Mouse (Mus musculus) heart, postnatal 10 days (tissue): ENCODE measurements at regions not wholly inside any gene's neighbourhood (a gene's known extent, or its start where the extent isn't known, plus 50 kb on each side); places are given as distances from the start of the nearest gene placed in this dataset.

Experiments
- DNase-seq, 2 experiments: peaks; one replicate each; pipeline ENCODE4 v3.0.0; 2021
- intact Hi-C: fragments of 180-260 bp; cut with DNase I; formaldehyde crosslinking; loops from one replicate; pipeline ENCODE4 v1.15.1; 2025

- DNase-seq = no peak
- intact Hi-C loops = no loop called here
Measured at GRCm38 (mm10) chr1:189099121-189099520, 91.5 kb upstream of the Kctd3 start.

GRCm38 (mm10) chr1:189092819-189093218 is 85.2 kb upstream of the Kctd3 start:
- intact Hi-C loops = no loop called here

DNA sequence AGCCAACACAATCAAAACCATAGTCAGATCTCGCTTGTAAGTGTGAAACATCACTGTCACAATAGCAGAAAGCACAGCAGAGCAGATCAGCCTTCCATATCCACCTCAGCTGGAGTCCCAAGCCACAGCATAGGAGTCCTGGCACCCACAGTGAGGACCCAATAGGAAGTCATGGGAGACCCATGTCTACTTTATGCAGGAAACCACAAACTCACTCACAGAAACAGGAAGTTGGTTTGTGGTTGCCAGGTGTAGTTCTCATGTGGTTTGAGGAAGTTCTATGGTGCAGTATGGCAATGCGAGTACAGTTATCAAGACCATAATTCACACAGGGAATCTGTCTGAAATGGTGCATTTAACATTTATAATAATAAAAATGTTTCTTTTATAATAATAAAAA is 77.6 kb upstream of the Kctd3 start:
- intact Hi-C loops = no loop called here
- DNase-seq = no peak

More at GRCm38 (mm10) chr1:189092819-189093218, 85.2 kb upstream of the Kctd3 start:
- no peak for DNase-seq

DNA sequence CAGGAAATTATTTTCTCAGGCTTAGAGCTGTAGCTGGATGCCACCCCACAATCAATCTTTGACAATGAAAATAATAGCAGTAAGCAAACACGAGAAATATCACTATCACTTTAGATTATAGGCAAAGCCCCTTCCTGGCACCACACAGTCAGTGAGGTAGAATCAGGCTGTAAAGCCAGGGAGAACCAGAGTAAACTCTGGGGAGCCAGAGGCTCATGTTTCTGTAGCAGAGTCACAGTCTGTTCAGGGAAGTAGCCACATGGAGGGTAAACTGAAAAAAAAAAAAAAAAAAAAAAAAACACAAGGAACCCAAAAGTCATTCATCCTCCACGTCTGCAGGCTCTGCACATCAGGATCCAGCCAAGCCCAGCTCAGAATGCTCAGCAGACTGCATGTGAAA is 73.6 kb upstream of the Kctd3 start:
- intact Hi-C loops = no loop called here
- DNase-seq = no peak

- DNase-seq = peak; percentile 42 to 77
- intact Hi-C loops = loop anchor here (1.0 kb wide), 1 partner anchor 500 kb away; no protein-coding TSS in a partner anchor
Measured at GRCm38 (mm10) chr1:189080797-189081196, 73.2 kb upstream of the Kctd3 start.

- intact Hi-C loops = loop anchor here (1.0 to 5.0 kb wide), 2 partner anchors 52 to 501 kb away; no protein-coding TSS in a partner anchor
- no peak for DNase-seq
Measured at GRCm38 (mm10) chr1:189079451-189080410, 72.1 kb upstream of the Kctd3 start.

DNA sequence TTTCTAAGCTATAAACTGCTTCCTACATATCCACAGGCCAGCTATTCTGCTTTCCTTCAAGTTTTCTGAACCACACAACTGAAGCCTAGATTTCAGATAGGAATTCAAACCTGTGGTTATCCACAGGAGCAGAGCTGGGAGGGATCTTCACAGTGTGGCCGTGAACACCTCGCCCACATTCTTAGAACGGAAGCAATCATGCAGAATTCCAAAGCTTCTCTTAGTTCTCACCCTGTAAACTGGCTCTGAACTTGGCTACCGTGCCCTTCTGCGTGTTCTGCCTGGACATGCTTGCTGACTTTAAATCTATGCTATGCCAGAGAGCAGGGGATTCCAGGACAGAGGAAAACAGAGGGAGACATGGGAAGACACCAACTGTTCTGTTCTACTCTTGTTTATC is 70.2 kb upstream of the Kctd3 start:
- no peak for DNase-seq
- intact Hi-C loops = loop anchor here (5.0 kb wide), 1 partner anchor 51 kb away; no protein-coding TSS in a partner anchor

DNA sequence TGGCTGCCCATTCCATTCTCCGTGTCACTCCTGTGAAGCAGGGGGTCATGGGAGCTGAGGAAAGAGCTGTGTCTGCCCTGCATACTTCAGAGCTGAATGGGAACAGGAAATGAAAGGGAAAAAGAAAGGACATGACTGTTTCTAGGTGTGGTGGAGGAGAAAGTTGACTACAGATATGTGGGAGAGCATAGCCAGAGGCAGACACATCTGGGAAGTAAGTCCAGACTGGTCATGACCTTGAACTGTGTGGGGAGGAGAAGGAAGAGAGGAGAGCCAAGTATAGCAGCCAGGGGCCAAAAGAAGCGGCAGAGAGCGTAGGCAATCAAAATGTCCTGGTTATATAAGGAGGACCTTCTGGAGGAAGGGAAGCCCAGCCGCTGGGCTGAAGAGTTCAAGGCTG is 68.6 kb upstream of the Kctd3 start:
- peak; percentile 6 to 28 for DNase-seq

GRCm38 (mm10) chr1:189075671-189076070 is 68.0 kb upstream of the Kctd3 start:
- peak; percentile 22 to 51 for DNase-seq
- intact Hi-C loops = loop anchor here (5.0 kb wide), 1 partner anchor 48 kb away; no protein-coding TSS in a partner anchor

More for the DNA sequence above, 68.6 kb upstream of the Kctd3 start:
- intact Hi-C loops = loop anchor here (5.0 kb wide), 1 partner anchor 49 kb away; no protein-coding TSS in a partner anchor

- DNase-seq = no peak
- intact Hi-C loops = no loop called here
Measured at GRCm38 (mm10) chr1:189072516-189072915, 64.9 kb upstream of the Kctd3 start.

DNA sequence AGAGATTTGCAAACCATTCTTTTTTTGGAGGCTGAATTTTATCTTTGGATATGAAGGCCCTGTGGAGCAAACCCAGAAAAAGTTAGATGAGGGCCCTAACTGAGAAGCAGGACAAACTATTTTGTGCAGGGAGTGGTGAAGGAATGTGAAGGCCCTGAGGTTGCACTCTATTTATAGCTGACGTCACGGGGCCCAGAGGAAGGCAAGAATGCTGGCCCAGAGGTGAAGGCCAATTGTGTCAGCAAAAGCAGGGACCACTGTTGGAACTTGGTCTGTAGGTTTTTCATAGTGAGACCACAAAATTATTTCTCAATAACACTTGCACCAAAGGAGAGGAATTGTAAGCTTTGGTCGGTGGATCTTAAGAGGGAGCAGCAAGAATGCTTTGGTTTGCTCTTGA is 60.6 kb upstream of the Kctd3 start:
- DNase-seq = peak; percentile 14 to 23
- intact Hi-C loops = no loop called here

GRCm38 (mm10) chr1:189067204-189067960 is 59.7 kb upstream of the Kctd3 start:
- DNase-seq = peak; percentile 18 to 21

GRCm38 (mm10) chr1:189066446-189067151 is 59.0 kb upstream of the Kctd3 start:
- DNase-seq = no peak
- intact Hi-C loops = loop anchor here (2.0 kb wide), 1 partner anchor 14 kb away; no protein-coding TSS in a partner anchor

More at GRCm38 (mm10) chr1:189067204-189067960, 59.7 kb upstream of the Kctd3 start:
- intact Hi-C loops = loop anchor here (2.0 kb wide), 1 partner anchor 15 kb away; no protein-coding TSS in a partner anchor

- intact Hi-C loops = no loop called here
- DNase-seq = no peak
Measured at GRCm38 (mm10) chr1:189065152-189065910, 57.7 kb upstream of the Kctd3 start.

DNA sequence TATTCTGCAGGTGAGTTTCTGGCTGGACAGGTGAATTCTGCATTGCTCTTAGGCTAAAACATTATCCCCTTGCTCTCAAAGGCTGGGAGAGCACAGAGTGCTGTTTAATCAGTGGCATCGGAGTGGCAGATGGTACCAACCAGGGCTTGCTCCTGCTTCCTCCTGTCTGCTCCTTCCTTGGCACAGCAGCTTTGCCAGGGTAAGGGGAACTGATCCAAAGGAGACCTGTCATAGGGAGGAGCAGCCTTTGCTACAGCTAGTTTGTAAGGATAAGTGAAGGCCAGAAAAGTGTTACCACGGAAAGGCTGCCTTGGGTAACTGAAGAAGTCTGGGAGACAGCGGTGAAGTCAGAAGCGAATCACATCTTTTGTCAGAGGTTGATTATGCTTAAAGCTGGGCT is 57.0 kb upstream of the Kctd3 start:
- no peak for DNase-seq
- intact Hi-C loops = no loop called here

DNA sequence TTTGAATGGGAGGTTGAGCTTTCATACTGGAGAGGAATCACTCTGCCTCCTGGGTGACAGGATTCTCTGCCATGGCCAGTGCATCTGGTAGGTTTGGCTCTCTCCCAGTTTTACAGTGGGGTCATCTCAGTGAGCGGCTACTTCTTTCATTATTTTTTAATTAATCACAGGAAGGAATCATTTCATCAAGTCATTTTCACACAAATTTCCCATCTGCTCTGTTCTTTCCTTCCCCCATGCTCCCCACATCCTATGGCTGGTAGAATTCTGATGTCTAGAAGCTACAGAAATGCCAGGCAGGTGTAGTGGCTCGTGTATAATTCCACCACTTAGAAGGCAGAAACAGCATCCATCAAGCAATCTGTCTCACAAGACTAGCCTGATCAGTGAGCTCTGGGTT is 56.1 kb upstream of the Kctd3 start:
- intact Hi-C loops = no loop called here
- DNase-seq = no peak

DNA sequence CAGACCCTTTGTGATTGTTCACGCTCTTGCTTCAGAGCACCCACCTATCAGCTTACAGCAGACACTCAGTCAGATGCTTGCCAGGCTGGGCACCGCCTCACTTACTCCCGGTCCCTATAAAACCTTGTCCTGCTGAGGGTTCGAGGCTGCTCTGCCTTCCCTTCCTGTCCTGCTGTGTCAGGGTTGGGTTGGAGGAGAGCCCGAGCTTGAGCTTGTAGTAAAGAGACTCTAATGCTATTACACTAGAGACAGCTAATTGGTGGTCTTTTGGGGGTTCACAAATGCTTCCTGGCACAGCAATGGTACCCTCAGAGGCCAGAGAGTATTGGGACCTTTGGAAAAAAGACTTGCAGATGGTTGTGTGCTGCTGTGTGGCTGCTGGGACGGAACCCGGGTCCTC is 55.6 kb upstream of the Kctd3 start:
- intact Hi-C loops = no loop called here
- no peak for DNase-seq
